Mouse (Mus musculus): ENCODE data around the gene Hp.

- TF ChIP-seq POLR2A (IDR thresholded peaks at IDR 0.05; ENCODE audit: borderline replicate concordance, control insufficient read depth, low read depth, low read length) (no peak), CTCF (IDR thresholded peaks at IDR 0.05; ENCODE audit: control insufficient read depth, insufficient read depth, low read length) (no peak)
Measured at GRCm38 (mm10) chr8:109628638-109629037, 49.7 kb upstream of the Hp start.

Data from bone marrow, adult 2 months (tissue).